Mouse (Mus musculus) liver, adult 2 months (tissue): ENCODE measurements around the gene Lmf1. TPM values are rescaled to one million over a fixed set of nuclear protein-coding genes. Genes with fewer than 3 reads are reported as not detected.

ENCODE experiments used
- DNase-seq: peaks from one replicate; pipeline ENCODE4 v3.0.0-alpha.2; 2011; ENCODE audit warnings: low read depth, low spot score; ENCODE audit errors: extremely low read depth
- H3K27ac ChIP-seq: fragments of 200-500 bp; replicated peaks from 2 replicates; pipeline ENCODE4 v1.5.1; 2012; ENCODE audit warnings: low read depth, mild to moderate bottlenecking, control low read depth, inconsistent platforms, low read length; ENCODE audit not compliant: insufficient read depth
- H3K27me3 ChIP-seq: fragments of 200-500 bp; 2 replicates; pipeline ENCODE4 v1.6.1; 2012; ENCODE audit warnings: mild to moderate bottlenecking, moderate library complexity, low read length, inconsistent platforms; ENCODE audit not compliant: control insufficient read depth, insufficient read depth
- H3K36me3 ChIP-seq: fragments of 200-500 bp; 2 replicates; pipeline ENCODE4 v1.6.1; 2012; ENCODE audit warnings: low read length, inconsistent platforms; ENCODE audit not compliant: control insufficient read depth, insufficient read depth
- H3K4me1 ChIP-seq: fragments of 200-500 bp; 2 replicates; pipeline ENCODE4 v1.6.1; 2011; ENCODE audit warnings: low read length; ENCODE audit not compliant: control insufficient read depth, insufficient read depth
- H3K4me3 ChIP-seq: fragments of 200-500 bp; 2 replicates; pipeline ENCODE4 v1.5.1; 2011; ENCODE audit warnings: low read depth, mild to moderate bottlenecking, control low read depth, low read length, moderate library complexity; ENCODE audit not compliant: insufficient read depth
- H3K79me2 ChIP-seq: fragments of 200-500 bp; 2 replicates; pipeline ENCODE4 v1.6.1; 2012; ENCODE audit warnings: inconsistent platforms, mild to moderate bottlenecking, low read length, moderate library complexity; ENCODE audit not compliant: control insufficient read depth, insufficient read depth
- H3K9ac ChIP-seq: fragments of 200-500 bp; 2 replicates; pipeline ENCODE4 v1.6.1; 2012; ENCODE audit warnings: low read depth, mild to moderate bottlenecking, control low read depth, inconsistent platforms, low read length
- CTCF ChIP-seq: fragments of 200-500 bp; IDR thresholded peaks from 2 replicates; pipeline ENCODE4 v1.5.1; 2011; ENCODE audit warnings: low read depth, low read length, control low read depth
- POLR2A ChIP-seq: fragments of 200-500 bp; IDR thresholded peaks from 2 replicates; pipeline ENCODE4 v1.6.1; 2011; ENCODE audit warnings: low read length, control low read depth; ENCODE audit not compliant: insufficient read depth; ENCODE audit errors: extremely low read depth
- WGBS: fragments of 180-500 bp; shearing (Covaris S2); methylation state at CpG from one replicate; pipeline ENCODE4 v1.1.7; 2018; 5-methylcytosine and 5-hydroxymethylcytosine counted together
- polyA plus RNA-seq: library from polyadenylated mRNA; depleted of rRNA; stranded (reverse); fragments of >200 nt; gene quantifications from 2 replicates; pipeline ENCODE4 v1.2.3, GENCODE M21; 2012
- total RNA-seq: library from RNA; depleted of rRNA; stranded (reverse); fragments of >200 nt; gene quantifications from 2 replicates; pipeline ENCODE4 v1.2.3, GENCODE M21; 2014

Lmf1 gene
- total and polyA plus RNA-seq, 2 experiments: 26.9 to 38.4 TPM

DNA sequence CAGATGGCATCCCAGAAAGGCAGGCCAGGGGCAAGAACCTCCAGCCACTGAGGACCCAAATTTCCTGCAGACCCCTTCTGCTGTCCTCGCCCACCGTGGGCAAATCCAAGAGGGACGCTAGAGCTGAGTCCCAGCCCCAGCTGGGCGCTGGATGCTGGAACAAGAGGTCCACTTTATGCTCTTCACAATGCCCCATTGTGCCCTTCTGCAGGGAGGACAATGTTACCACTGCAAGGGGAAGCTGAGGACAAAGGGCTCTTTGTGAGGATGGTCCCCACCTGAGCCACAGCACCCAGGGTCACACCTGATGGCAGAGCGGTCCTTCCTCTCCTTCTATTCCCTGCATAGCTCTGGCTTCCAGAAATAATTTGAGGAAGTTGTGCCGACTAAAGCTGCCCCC, 1.6 kb upstream of the Lmf1 start:
- WGBS: 82% methylated on average over 6 of the region's 6 CpGs

DNA sequence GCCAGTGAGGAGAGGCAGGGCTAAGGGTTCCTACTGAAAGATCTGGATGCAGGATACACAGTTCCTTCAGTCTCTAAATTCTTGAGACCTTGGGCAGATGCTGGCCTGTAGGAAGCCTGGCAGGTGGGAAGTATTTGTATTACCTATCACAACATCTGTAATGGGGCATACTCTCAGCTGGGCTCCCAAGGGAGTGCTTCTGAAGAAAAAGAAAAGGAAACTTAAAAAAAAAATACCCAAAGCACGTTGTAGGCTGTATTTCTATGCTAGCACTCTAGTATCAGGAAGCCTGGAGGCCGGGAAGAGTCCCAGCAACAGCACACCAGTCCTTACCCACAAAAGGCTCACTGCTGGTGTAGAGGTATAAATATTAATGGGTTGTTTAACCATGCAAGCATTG, 1.2 kb upstream of the Lmf1 start:
- TF ChIP-seq CTCF: no peak
- Histone ChIP-seq H3K4me3 (no peak overlapping the region), H3K27ac (no peak overlapping the region), H3K27me3 (no peaks in the 10 kb centered on the region), H3K79me2 (no peaks in the 10 kb centered on the region), H3K9ac (no peak overlapping the region), H3K4me1 (peaks cover 2% of the 10 kb centered on the region; the same call in 1 of the 2 replicates), H3K36me3 (no peaks in the 10 kb centered on the region)
- no peak for DNase-seq
- 83% methylated on average over 2 of the region's 2 CpGs for WGBS

More for the DNA sequence above, 1.6 kb upstream of the Lmf1 start:
- no peaks in the 10 kb centered on the region for H3K36me3 ChIP-seq
- no peak for DNase-seq
- H3K27ac ChIP-seq: no peak overlapping the region
- no peak overlapping the region for H3K9ac ChIP-seq
- H3K4me3 ChIP-seq: no peak overlapping the region
- TF ChIP-seq CTCF (no peak), POLR2A (no peak)
- peaks cover 2% of the 10 kb centered on the region; the same call in 1 of the 2 replicates for H3K4me1 ChIP-seq
- no peaks in the 10 kb centered on the region for H3K27me3 ChIP-seq
- no peaks in the 10 kb centered on the region for H3K79me2 ChIP-seq

DNA sequence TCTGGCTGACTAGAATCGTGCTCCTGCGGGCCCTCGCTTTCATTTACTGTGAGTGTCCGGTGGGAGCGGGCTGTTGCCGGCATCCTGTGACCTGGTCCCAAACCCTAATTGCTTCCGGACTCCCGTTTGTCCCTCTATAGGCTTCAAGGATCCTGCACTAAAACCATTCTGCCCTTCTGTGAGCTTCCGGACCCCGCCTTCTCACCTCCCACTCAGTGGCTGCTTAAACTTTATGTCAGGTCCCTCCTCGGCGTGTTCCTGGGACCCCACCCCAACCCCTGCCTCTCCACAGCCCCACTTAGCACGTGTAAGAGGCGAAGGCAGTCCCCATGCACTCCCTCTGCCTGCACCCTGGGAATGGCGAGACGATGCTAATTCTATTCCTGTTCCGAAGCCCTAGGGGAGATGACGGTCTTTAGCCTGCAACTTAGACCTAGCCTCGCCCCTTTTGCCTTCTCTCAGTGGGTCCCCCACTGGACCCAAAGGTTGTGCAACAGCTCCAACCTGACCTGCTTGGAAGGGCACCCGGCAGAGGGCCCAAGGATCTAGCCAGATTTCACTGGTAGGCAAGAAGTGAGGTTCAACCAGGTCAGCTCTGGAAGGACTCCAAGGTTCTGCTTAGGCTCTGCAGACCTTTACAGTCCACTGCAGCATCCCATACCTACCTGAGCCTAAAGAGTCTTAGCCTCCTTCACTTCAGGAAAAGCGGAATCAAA, 605 bp downstream of the Lmf1 start:
- TF ChIP-seq POLR2A (no peak), CTCF (no peak)
- Histone ChIP-seq H3K27me3 (no peaks in the 10 kb centered on the region), H3K4me1 (peaks cover 3% of the 10 kb centered on the region; the same call in 1 of the 2 replicates), H3K4me3 (peak overlapping the region; percentile 79), H3K36me3 (no peaks in the 10 kb centered on the region), H3K79me2 (no peaks in the 10 kb centered on the region), H3K9ac (peak overlapping the region; percentile 74), H3K27ac (peak overlapping the region; percentile 56)
- peak; percentile 79 for DNase-seq
- WGBS: 7% methylated on average over 21 of the region's 21 CpGs

DNA sequence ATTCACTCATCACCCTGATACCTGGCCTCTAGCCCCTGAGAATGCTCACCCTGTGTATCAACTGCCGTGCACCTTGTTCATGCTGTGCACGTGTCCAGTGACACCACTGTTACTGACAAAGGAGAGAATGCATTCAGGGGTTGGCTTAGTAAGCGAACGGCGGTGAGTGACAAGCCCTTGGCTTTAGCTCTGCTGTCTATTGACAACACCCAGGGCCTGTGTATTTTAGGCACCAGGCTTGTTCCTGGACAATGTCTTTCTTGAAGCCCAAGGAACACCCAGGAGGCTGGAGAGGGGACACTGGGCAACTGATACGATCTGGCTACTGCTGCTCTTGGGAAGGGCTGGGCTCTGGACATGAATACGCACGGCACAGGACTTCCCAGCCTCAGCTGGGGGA, 3.2 kb downstream of the Lmf1 start:
- 90% methylated on average over 8 of the region's 8 CpGs for WGBS
- DNase-seq: no peak
- H3K79me2 ChIP-seq: no peaks in the 10 kb centered on the region
- TF ChIP-seq POLR2A: no peak
- TF ChIP-seq CTCF: no peak
- no peaks in the 10 kb centered on the region for H3K27me3 ChIP-seq
- peaks cover 4% of the 10 kb centered on the region; the same call in 1 of the 2 replicates for H3K4me1 ChIP-seq
- H3K4me3 ChIP-seq: no peak overlapping the region
- H3K9ac ChIP-seq: no peak overlapping the region
- H3K36me3 ChIP-seq: 0 out of 2 replicates have a peak, but pooled peaks cover 3% of the 10 kb centered on the region
- H3K27ac ChIP-seq: no peak overlapping the region

DNA sequence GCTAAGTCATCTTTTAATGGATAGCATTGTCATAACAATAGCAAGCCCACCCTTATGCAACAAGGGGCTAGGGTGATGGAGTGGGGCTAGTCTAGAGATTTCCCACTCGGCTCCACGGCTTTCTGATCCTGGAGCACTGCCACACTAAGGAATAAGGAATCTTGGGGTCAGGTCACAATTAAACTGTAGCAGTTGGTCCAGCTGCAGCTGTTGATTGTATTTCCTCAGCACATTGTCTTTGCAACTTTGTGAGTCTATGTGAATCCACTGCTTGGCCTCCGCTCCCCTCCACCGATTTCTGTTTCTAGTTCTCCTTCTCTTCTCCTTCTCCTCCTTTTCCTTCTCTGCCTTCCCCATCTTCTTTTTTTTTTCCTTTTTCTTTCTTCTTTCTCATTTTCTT, 4.2 kb downstream of the Lmf1 start:
- Histone ChIP-seq H3K27ac (no peak overlapping the region), H3K9ac (no peak overlapping the region), H3K4me3 (no peak overlapping the region), H3K4me1 (peaks cover 4% of the 10 kb centered on the region; the same call in 1 of the 2 replicates), H3K36me3 (0 out of 2 replicates have a peak, but pooled peaks cover 10% of the 10 kb centered on the region), H3K27me3 (no peaks in the 10 kb centered on the region), H3K79me2 (no peaks in the 10 kb centered on the region)
- DNase-seq: no peak
- TF ChIP-seq POLR2A (no peak), CTCF (no peak)
- WGBS: 84% methylated on average over 4 of the region's 4 CpGs

DNA sequence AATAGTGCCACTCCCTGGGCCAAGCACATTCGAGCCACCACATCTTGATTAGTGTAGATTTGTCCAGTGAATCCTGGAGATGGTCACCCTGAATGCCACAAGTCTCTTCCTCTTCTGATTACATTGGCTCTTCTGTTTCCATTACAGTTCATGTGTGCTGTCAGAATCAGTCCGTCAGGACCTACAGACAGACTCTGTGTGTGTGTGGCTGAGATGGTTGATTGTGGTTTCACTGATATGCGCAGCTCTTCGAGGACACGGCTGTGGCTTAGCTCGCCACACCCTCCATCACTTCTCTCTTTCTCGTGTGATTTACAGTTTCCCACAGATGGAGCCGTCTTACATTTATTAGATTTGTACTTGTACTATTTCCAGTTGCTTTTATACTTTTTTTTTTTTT, 5.0 kb downstream of the Lmf1 start:
- no peak overlapping the region for H3K9ac ChIP-seq
- H3K27me3 ChIP-seq: no peaks in the 10 kb centered on the region
- DNase-seq: no peak

More for the DNA sequence above, 5.0 kb downstream of the Lmf1 start:
- Histone ChIP-seq H3K36me3 (peaks cover 14% of the 10 kb centered on the region; the same call in 1 of the 2 replicates), H3K4me3 (no peak overlapping the region), H3K4me1 (peaks cover 3% of the 10 kb centered on the region; the same call in 1 of the 2 replicates), H3K79me2 (no peaks in the 10 kb centered on the region), H3K27ac (no peak overlapping the region)
- no peak for TF ChIP-seq POLR2A
- TF ChIP-seq CTCF: no peak
- 87% methylated on average over 8 of the region's 8 CpGs for WGBS
